Mouse (Mus musculus) erythroid progenitor cell, adult 5-6 weeks (primary cell): ENCODE measurements around the gene Rassf2. TPM values are rescaled to one million over a fixed set of nuclear protein-coding genes. Genes with fewer than 3 reads are reported as not detected.

ENCODE experiments used
- total RNA-seq, 2 experiments: library from RNA; stranded (forward) in 1 of 2; stranded (reverse) in 1 of 2; fragments of 150-400 nt in 1 of 2; fragments of 186-747, 209-891 nt in 1 of 2; gene quantifications; 2 replicates each; pipeline versions ENCODE4 v1.2.3 to v1.2.4; 2015 to 2017; ENCODE audit warnings: low replicate concordance in 2 of 2

Gene Rassf2
- total RNA-seq, 2 experiments from 2014 or later, result 9.6 to 16.7 TPM

Other genes starting within 250 kb of the Rassf2 start
- gene Erv3, start 170.5 kb downstream of the Rassf2 start, total RNA-seq (2015; ENCODE audit: low replicate concordance), result not detected in 2 replicates
- not detected in 2 replicates for gene Erv3, start 170.5 kb downstream of the Rassf2 start, total RNA-seq (2017; ENCODE audit: low replicate concordance)
- 139 and 159 TPM in 2 replicates for gene Prnp, start 120.3 kb downstream of the Rassf2 start, total RNA-seq (2015; ENCODE audit: low replicate concordance)
- gene Prnp, start 120.3 kb downstream of the Rassf2 start, total RNA-seq (2017; ENCODE audit: low replicate concordance), result 175 and 177 TPM in 2 replicates
- gene Prn, start 120.3 kb downstream of the Rassf2 start, total RNA-seq (2015; ENCODE audit: low replicate concordance), result not detected in 2 replicates
- gene Prn, start 120.3 kb downstream of the Rassf2 start, total RNA-seq (2017; ENCODE audit: low replicate concordance), result not detected in 2 replicates
- not detected in 2 replicates for gene Prnd, start 79.4 kb downstream of the Rassf2 start, total RNA-seq (2015; ENCODE audit: low replicate concordance)
- 0.38 and 1.8 TPM in 2 replicates for gene Prnd, start 79.4 kb downstream of the Rassf2 start, total RNA-seq (2017; ENCODE audit: low replicate concordance)
- 2.9 and 8.3 TPM in 2 replicates for gene Slc23a2, start 114.8 kb upstream of the Rassf2 start, total RNA-seq (2015; ENCODE audit: low replicate concordance)
- gene Slc23a2, start 114.8 kb upstream of the Rassf2 start, total RNA-seq (2017; ENCODE audit: low replicate concordance), result 0.53 and 14.8 TPM in 2 replicates
- 19.7 and 28.8 TPM in 2 replicates for gene Tmem230, start 217.5 kb upstream of the Rassf2 start, total RNA-seq (2015; ENCODE audit: low replicate concordance)
- 10.1 and 11.7 TPM in 2 replicates for gene Tmem230, start 217.5 kb upstream of the Rassf2 start, total RNA-seq (2017; ENCODE audit: low replicate concordance)
- gene Pcna, start 223.1 kb upstream of the Rassf2 start, total RNA-seq (2015; ENCODE audit: low replicate concordance), result 898 and 1,003 TPM in 2 replicates
- gene Pcna, start 223.1 kb upstream of the Rassf2 start, total RNA-seq (2017; ENCODE audit: low replicate concordance), result 562 and 723 TPM in 2 replicates
- gene Cds2, start 232.9 kb upstream of the Rassf2 start, total RNA-seq (2015; ENCODE audit: low replicate concordance), result 12.6 and 16.2 TPM in 2 replicates
- 5.9 and 7.9 TPM in 2 replicates for gene Cds2, start 232.9 kb upstream of the Rassf2 start, total RNA-seq (2017; ENCODE audit: low replicate concordance)